Mouse (Mus musculus) adipocyte (in vitro differentiated cells): Measurements from ENCODE around the gene Osbpl11.
A peak's percentile ranks its signal among the peaks of the same experiment; 100 is the strongest.
"Not testable (repeated sequence)": the region's sequence is repeated elsewhere in the genome, so short reads cannot be mapped to it uniquely, and the experiment has no call there.

Experiments
- DNase-seq: peaks from one replicate; pipeline ENCODE4 v3.0.0-alpha.2; 2016; ENCODE audit warnings: low spot score

Gene Osbpl11

GRCm38 (mm10) chr16:33178278-33179074 lies 6.4 kb upstream of the Osbpl11 start:
- DNase-seq, result peak; percentile 88

GRCm38 (mm10) chr16:33179222-33179621 lies 5.6 kb upstream of the Osbpl11 start:
- DNase-seq, result not testable (repeated sequence)

- peak; percentile 60 for DNase-seq
Measured at GRCm38 (mm10) chr16:33179911-33180310, 5.0 kb upstream of the Osbpl11 start.

- DNase-seq, result no peak
Measured at GRCm38 (mm10) chr16:33180793-33181192, 4.1 kb upstream of the Osbpl11 start.

- peak; percentile 67 for DNase-seq
Measured at GRCm38 (mm10) chr16:33185261-33186046, 583 bp downstream of the Osbpl11 start.

GRCm38 (mm10) chr16:33186134-33186533 lies 1.3 kb downstream of the Osbpl11 start:
- peak; percentile 67 for DNase-seq

- DNase-seq, result no peak
Measured at GRCm38 (mm10) chr16:33188076-33188475, 3.2 kb downstream of the Osbpl11 start.

GRCm38 (mm10) chr16:33191671-33192091 lies 6.8 kb downstream of the Osbpl11 start:
- DNase-seq, result peak; percentile 93

GRCm38 (mm10) chr16:33192280-33192679 lies 7.4 kb downstream of the Osbpl11 start:
- peak; percentile 65 for DNase-seq

- peak; percentile 57 for DNase-seq
Measured at GRCm38 (mm10) chr16:33193649-33194048, 8.8 kb downstream of the Osbpl11 start.

GRCm38 (mm10) chr16:33195686-33196313 lies 10.9 kb downstream of the Osbpl11 start:
- peak; percentile 75 for DNase-seq

- DNase-seq, result no peak
Measured at GRCm38 (mm10) chr16:33196578-33196977, 11.7 kb downstream of the Osbpl11 start.

- DNase-seq, result no peak
Measured at GRCm38 (mm10) chr16:33200589-33200988, 15.7 kb downstream of the Osbpl11 start.

GRCm38 (mm10) chr16:33210812-33211211 lies 25.9 kb downstream of the Osbpl11 start:
- DNase-seq, result no peak

GRCm38 (mm10) chr16:33216313-33217003 lies 31.6 kb downstream of the Osbpl11 start:
- no peak for DNase-seq

GRCm38 (mm10) chr16:33217553-33218085 lies 32.7 kb downstream of the Osbpl11 start:
- not testable (repeated sequence) for DNase-seq

GRCm38 (mm10) chr16:33222482-33222881 lies 37.6 kb downstream of the Osbpl11 start:
- DNase-seq, result no peak

GRCm38 (mm10) chr16:33224381-33224780 lies 39.5 kb downstream of the Osbpl11 start:
- no peak for DNase-seq

GRCm38 (mm10) chr16:33234128-33234527 lies 49.3 kb downstream of the Osbpl11 start:
- no peak for DNase-seq

- no peak for DNase-seq
Measured at GRCm38 (mm10) chr16:33236151-33236550, 51.3 kb downstream of the Osbpl11 start.

GRCm38 (mm10) chr16:33239305-33239704 lies 54.4 kb downstream of the Osbpl11 start:
- DNase-seq, result no peak

GRCm38 (mm10) chr16:33242046-33242445 lies 57.2 kb downstream of the Osbpl11 start:
- no peak for DNase-seq
